Mouse (Mus musculus): ENCODE measurements around the gene Gnb3. TPM values are rescaled to one million over a fixed set of nuclear protein-coding genes. Genes with fewer than 3 reads are reported as not detected.

The Gnb3 gene
- polyA plus RNA-seq, 1 experiment, result not detected

DNA sequence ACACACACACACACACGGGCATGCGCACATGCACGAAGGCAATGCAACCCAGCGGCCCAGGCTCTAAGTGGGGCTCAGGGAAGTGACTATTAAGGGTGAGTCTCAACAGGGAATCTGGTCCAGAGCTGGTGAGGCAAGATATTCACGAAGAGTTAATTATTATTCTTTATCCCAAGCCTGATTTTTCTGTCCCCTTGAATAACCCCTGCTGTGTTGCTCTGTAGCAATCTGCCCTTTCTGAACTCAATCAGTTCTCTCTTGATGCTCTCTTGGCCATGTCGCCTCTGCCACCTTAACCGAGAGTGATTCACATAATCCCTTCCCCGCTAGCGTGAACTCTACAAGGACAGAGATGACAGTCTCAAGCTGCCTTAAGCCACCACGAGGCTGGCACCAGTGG lies 43.3 kb upstream of the Gnb3 start:
- Histone ChIP-seq H3K36me3 (ENCODE audit: control insufficient read depth, insufficient read depth, low read length, poor library complexity, severe bottlenecking) (no peaks in the 10 kb centered on the region), H3K9me3 (replicated peaks; ENCODE audit: control insufficient read depth, insufficient read depth, low read length, poor library complexity, severe bottlenecking) (no peaks in the 10 kb centered on the region), H3K27ac (ENCODE audit: insufficient read depth, low read length) (no peak overlapping the region), H3K4me1 (ENCODE audit: control insufficient read depth, insufficient read depth, low read length) (no peaks in the 10 kb centered on the region), H3K9ac (ENCODE audit: low read depth, poor library complexity, severe bottlenecking) (no peak overlapping the region), H3K27me3 (ENCODE audit: control insufficient read depth, insufficient read depth, low read length, poor library complexity, severe bottlenecking) (no peaks in the 10 kb centered on the region), H3K4me3 (ENCODE audit: low read depth, low read length) (no peak overlapping the region)
- TF ChIP-seq POLR2A (IDR thresholded peaks at IDR 0.05; ENCODE audit: insufficient read depth, low read length) (no peak), CTCF (IDR thresholded peaks at IDR 0.05; ENCODE audit: low read depth, low read length) (no peak), EP300 (IDR thresholded peaks at IDR 0.05; ENCODE audit: insufficient read depth, low read depth, low read length) (no peak)

DNA sequence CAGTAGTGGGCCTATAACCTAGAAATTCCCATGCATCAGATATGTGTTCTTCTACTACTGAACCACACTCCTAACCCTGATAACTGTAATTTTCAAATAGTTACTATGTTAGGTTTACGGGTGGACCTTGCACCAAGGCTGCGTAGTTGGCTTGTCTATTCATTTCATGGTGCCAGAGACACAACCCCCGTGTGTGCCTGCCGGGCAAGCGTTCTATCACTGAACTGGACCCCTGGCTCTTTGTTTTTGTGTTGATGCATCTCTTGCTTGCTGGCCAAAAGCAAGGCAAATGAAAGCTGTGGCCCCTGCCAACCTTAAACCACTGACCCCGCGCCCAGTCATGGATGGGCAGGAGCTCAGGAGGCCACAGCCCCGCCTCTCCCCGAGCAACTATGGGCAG lies 41.7 kb upstream of the Gnb3 start:
- no peaks in the 10 kb centered on the region for H3K4me1 ChIP-seq (ENCODE audit: control insufficient read depth, insufficient read depth, low read length)
- no peaks in the 10 kb centered on the region for H3K27me3 ChIP-seq (ENCODE audit: control insufficient read depth, insufficient read depth, low read length, poor library complexity, severe bottlenecking)
- TF ChIP-seq CTCF (IDR thresholded peaks at IDR 0.05; ENCODE audit: low read depth, low read length) (no peak), EP300 (IDR thresholded peaks at IDR 0.05; ENCODE audit: insufficient read depth, low read depth, low read length) (no peak), POLR2A (IDR thresholded peaks at IDR 0.05; ENCODE audit: insufficient read depth, low read length) (no peak)
- H3K27ac ChIP-seq (ENCODE audit: insufficient read depth, low read length), result no peak overlapping the region
- no peaks in the 10 kb centered on the region for H3K9me3 ChIP-seq (replicated peaks; ENCODE audit: control insufficient read depth, insufficient read depth, low read length, poor library complexity, severe bottlenecking)
- H3K9ac ChIP-seq (ENCODE audit: low read depth, poor library complexity, severe bottlenecking), result no peak overlapping the region
- H3K36me3 ChIP-seq (ENCODE audit: control insufficient read depth, insufficient read depth, low read length, poor library complexity, severe bottlenecking), result no peaks in the 10 kb centered on the region
- no peak overlapping the region for H3K4me3 ChIP-seq (ENCODE audit: low read depth, low read length)

DNA sequence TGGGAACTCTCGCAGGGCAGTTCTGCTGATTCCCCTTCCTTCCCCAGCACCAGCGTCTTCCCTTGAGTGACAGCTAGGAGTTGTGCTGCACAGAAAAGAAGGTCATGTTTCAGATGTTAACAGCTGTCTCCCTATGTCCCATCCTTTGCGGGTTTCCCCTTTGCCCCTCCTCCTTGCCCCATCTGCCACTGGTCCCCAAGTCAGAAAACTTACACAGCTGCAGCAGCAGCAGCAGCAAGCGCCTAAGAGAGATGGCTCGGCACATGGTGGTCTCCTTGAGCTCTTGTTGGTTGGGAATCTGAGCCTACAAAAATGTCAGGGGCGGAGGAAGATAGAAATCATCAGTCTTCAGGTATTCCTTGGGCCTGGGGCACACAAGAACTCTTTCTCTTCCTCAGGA lies 39.3 kb upstream of the Gnb3 start:
- Histone ChIP-seq H3K27ac (ENCODE audit: insufficient read depth, low read length) (no peak overlapping the region), H3K4me1 (ENCODE audit: control insufficient read depth, insufficient read depth, low read length) (no peaks in the 10 kb centered on the region), H3K4me3 (ENCODE audit: low read depth, low read length) (no peak overlapping the region)

DNA sequence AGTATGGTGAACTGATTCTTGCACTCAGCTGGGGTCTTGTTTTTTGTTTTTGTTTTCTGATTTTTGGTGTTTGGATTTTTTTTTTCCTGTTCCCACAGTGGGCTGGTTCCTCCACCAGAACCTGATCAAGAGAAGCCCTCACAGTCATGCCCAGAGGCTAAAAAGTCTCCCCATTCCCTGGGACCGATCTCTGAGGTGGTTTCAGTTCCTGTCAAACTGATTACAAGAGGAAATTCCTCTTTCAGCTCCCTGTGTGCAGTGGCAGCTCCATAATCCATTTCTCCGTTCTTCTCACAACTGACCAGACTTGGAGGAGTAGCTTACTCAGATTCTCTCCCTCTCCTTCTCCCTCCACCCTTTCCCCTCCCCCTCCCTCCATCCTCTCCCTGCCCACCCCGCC lies 34.3 kb upstream of the Gnb3 start:
- no peaks in the 10 kb centered on the region for H3K4me1 ChIP-seq (ENCODE audit: control insufficient read depth, insufficient read depth, low read length)
- H3K9me3 ChIP-seq (replicated peaks; ENCODE audit: control insufficient read depth, insufficient read depth, low read length, poor library complexity, severe bottlenecking), result no peaks in the 10 kb centered on the region
- no peaks in the 10 kb centered on the region for H3K36me3 ChIP-seq (ENCODE audit: control insufficient read depth, insufficient read depth, low read length, poor library complexity, severe bottlenecking)
- no peak for TF ChIP-seq EP300 (IDR thresholded peaks at IDR 0.05; ENCODE audit: insufficient read depth, low read depth, low read length)
- no peak overlapping the region for H3K4me3 ChIP-seq (ENCODE audit: low read depth, low read length)
- no peak overlapping the region for H3K27ac ChIP-seq (ENCODE audit: insufficient read depth, low read length)
- H3K9ac ChIP-seq (ENCODE audit: low read depth, poor library complexity, severe bottlenecking), result no peak overlapping the region
- H3K27me3 ChIP-seq (ENCODE audit: control insufficient read depth, insufficient read depth, low read length, poor library complexity, severe bottlenecking), result no peaks in the 10 kb centered on the region

More for the DNA sequence above, 39.3 kb upstream of the Gnb3 start:
- no peaks in the 10 kb centered on the region for H3K27me3 ChIP-seq (ENCODE audit: control insufficient read depth, insufficient read depth, low read length, poor library complexity, severe bottlenecking)
- no peak overlapping the region for H3K9ac ChIP-seq (ENCODE audit: low read depth, poor library complexity, severe bottlenecking)
- no peak for TF ChIP-seq POLR2A (IDR thresholded peaks at IDR 0.05; ENCODE audit: insufficient read depth, low read length)
- no peak for TF ChIP-seq CTCF (IDR thresholded peaks at IDR 0.05; ENCODE audit: low read depth, low read length)
- TF ChIP-seq EP300 (IDR thresholded peaks at IDR 0.05; ENCODE audit: insufficient read depth, low read depth, low read length), result no peak
- no peaks in the 10 kb centered on the region for H3K36me3 ChIP-seq (ENCODE audit: control insufficient read depth, insufficient read depth, low read length, poor library complexity, severe bottlenecking)
- no peaks in the 10 kb centered on the region for H3K9me3 ChIP-seq (replicated peaks; ENCODE audit: control insufficient read depth, insufficient read depth, low read length, poor library complexity, severe bottlenecking)

DNA sequence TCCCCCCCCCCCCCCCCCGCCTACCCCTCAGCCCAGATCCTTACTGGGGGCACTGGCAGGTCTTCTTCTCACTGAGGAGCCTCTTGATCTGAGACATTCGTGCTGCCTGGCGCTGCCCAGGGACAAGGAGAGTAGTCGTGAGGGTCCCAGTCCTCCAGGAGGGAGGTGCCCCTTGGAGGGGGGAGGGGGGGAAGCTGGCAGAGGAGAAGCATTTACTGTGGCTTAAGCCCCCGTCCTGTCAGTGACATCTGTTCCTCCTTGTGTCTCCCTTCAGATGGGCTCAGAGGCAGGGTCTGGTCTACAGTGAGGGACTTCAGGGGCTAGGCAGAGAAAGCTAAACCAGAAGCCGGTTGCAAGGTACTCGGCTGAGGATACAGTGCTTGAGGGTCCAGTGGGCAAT lies 26.5 kb upstream of the Gnb3 start:
- peaks cover 6% of the 10 kb centered on the region for H3K4me1 ChIP-seq (ENCODE audit: control insufficient read depth, insufficient read depth, low read length)

DNA sequence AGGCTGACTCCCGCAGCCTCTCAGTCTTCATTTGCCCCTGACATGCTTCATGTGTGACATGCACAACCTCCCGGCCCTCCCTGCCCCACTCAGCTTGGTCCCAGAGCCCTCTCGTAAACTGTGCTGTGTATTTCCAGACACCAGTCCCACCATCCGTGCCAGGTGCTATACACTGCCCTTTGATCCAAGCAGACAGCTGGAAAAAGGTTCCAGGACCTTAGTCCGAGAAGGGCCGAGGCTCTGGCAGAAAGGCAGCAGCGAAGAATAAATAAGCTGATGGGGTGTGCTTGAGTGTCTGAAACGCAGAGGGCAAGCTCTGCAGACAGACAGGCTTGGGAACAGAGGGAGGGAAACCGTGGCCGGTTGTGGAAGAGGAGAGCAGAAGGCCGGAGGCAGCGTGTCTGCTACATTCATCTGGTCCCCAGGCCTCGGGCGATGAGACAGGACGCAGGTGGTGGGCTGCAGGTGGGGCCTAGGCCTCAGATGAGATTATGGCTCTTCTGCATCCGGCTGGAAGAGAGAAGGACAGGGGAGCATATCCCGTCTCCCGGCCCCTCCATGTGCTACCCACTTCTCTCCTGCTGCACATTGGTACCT lies 25.8 kb upstream of the Gnb3 start:
- Histone ChIP-seq H3K36me3 (ENCODE audit: control insufficient read depth, insufficient read depth, low read length, poor library complexity, severe bottlenecking) (no peaks in the 10 kb centered on the region), H3K9me3 (replicated peaks; ENCODE audit: control insufficient read depth, insufficient read depth, low read length, poor library complexity, severe bottlenecking) (no peaks in the 10 kb centered on the region), H3K4me3 (ENCODE audit: low read depth, low read length) (no peak overlapping the region), H3K4me1 (ENCODE audit: control insufficient read depth, insufficient read depth, low read length) (peaks cover 10% of the 10 kb centered on the region), H3K9ac (ENCODE audit: low read depth, poor library complexity, severe bottlenecking) (no peak overlapping the region), H3K27me3 (ENCODE audit: control insufficient read depth, insufficient read depth, low read length, poor library complexity, severe bottlenecking) (no peaks in the 10 kb centered on the region), H3K27ac (ENCODE audit: insufficient read depth, low read length) (no peak overlapping the region)
- TF ChIP-seq POLR2A (IDR thresholded peaks at IDR 0.05; ENCODE audit: insufficient read depth, low read length) (no peak), CTCF (IDR thresholded peaks at IDR 0.05; ENCODE audit: low read depth, low read length) (no peak), EP300 (IDR thresholded peaks at IDR 0.05; ENCODE audit: insufficient read depth, low read depth, low read length) (no peak)

More for the DNA sequence above, 26.5 kb upstream of the Gnb3 start:
- no peak for TF ChIP-seq EP300 (IDR thresholded peaks at IDR 0.05; ENCODE audit: insufficient read depth, low read depth, low read length)
- no peak for TF ChIP-seq POLR2A (IDR thresholded peaks at IDR 0.05; ENCODE audit: insufficient read depth, low read length)
- no peak for TF ChIP-seq CTCF (IDR thresholded peaks at IDR 0.05; ENCODE audit: low read depth, low read length)
- Histone ChIP-seq H3K9ac (ENCODE audit: low read depth, poor library complexity, severe bottlenecking) (no peak overlapping the region), H3K27ac (ENCODE audit: insufficient read depth, low read length) (no peak overlapping the region), H3K9me3 (replicated peaks; ENCODE audit: control insufficient read depth, insufficient read depth, low read length, poor library complexity, severe bottlenecking) (no peaks in the 10 kb centered on the region), H3K27me3 (ENCODE audit: control insufficient read depth, insufficient read depth, low read length, poor library complexity, severe bottlenecking) (no peaks in the 10 kb centered on the region), H3K4me3 (ENCODE audit: low read depth, low read length) (no peak overlapping the region), H3K36me3 (ENCODE audit: control insufficient read depth, insufficient read depth, low read length, poor library complexity, severe bottlenecking) (no peaks in the 10 kb centered on the region)

Measured in ES-Bruce4 (cell line).